Mouse (Mus musculus) left cerebral cortex, postnatal 36 days (tissue): ENCODE data around the gene Eml4. TPM values are rescaled to one million over a fixed set of nuclear protein-coding genes. Genes with fewer than 3 reads are reported as not detected.
A peak's percentile ranks its signal among the peaks of the same experiment; 100 is the strongest.

ENCODE experiments used
- DNase-seq, 2 experiments: peaks; one replicate each; pipeline ENCODE4 v3.0.0; 2021 to 2022; ENCODE audit warnings: low spot score in 2 of 2, mixed read lengths in 1 of 2
- intact Hi-C: fragments of 180-260 bp; cut with DNase I; formaldehyde crosslinking; loops from one replicate; pipeline ENCODE4 v1.15.1; 2025
- total RNA-seq, 2 experiments: library from RNA; stranded (reverse); gene quantifications; 2 replicates each; pipeline ENCODE4 v1.2.3; 2021

The Eml4 gene
- 10 to 100 TPM; 20.2 to 23.1 TPM for total RNA-seq

DNA sequence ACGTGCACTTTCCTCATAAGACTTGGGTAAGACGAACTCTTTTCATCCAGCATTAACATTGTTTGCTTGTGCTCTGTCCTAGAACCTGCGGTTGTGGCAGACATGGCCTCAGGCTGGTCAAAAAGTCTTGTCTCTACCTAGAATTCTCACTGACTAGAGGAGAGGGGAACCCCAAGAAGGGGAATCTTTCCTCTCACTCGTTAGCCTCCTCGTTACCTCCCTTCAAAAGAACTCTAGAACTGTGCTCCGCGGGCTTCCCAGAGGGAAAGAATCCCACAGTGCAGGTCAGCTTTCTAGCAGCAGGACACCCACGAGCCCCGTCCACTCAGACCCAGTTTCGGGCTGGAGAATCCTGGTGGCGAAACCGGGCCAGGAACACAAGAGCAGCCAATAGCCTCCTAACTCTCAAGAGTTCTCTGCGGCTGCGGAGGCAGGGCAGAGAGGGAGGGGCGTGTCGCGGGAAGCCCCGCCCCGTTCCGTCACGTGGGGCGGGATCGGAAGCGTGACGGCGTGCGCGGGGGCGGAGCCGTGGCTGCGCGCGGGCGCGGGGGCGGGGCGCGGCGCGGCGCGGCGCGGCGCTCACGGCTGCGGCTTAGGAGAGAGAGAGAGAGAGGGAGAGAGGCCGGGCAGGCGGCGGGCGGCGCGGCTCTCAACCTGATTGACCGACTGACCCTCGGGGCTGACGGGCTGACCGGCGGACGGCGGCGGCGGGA is at the start of gene Eml4:
Gene Eml4 (plus strand): TSS at position 553 of the 713 bp plus-strand sequence.
- intact Hi-C loops: loop anchor here (2.0 to 10.0 kb wide), 2 partner anchors 74 to 164 kb away; partner anchors contain the start of gene Cox7a2l

GRCm38 (mm10) chr17:83301433-83301832 is 49.3 kb upstream of the Eml4 start:
- no peak for DNase-seq

More for the DNA sequence above, at the start of gene Eml4:
- DNase-seq: peak; percentile 94

GRCm38 (mm10) chr17:83304089-83304822 is 46.5 kb upstream of the Eml4 start:
- intact Hi-C loops: no loop called here
- no peak for DNase-seq

More at GRCm38 (mm10) chr17:83301433-83301832, 49.3 kb upstream of the Eml4 start:
- intact Hi-C loops: no loop called here

DNA sequence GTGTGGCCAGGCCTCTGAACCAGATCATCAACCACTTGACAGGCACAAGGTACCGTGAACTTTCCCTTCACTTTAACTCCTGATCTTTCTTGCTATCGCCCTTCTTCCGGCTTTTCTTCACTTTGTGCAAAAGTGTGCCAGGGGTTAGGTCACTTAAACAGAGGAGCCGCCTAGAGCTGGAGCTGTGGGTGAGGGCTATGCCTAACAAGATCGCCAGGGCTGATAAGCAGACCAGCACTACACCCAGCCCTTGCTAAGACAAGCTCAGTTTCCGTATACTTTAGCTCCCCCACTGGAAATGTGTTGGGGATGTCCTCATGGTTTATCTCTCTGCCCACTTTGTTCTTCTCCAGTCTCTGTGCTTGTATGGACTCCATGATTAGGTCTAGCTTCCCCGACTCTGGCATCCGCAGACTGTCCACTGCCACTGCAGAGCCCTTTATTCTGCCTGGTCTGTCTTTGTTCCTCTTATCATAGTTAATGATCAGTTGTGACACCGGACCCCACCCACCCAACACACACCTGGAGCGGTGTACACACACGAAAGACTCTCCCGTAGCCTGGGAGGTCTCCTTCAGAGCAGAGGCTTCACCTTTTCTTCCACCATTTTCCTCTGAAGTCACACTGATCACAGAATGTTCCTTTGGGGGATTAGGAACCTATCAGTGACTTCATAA is 43.6 kb upstream of the Eml4 start:
- DNase-seq: no peak
- intact Hi-C loops: no loop called here

GRCm38 (mm10) chr17:83307641-83308296 is 43.0 kb upstream of the Eml4 start:
- intact Hi-C loops: no loop called here

GRCm38 (mm10) chr17:83308451-83308850 is 42.3 kb upstream of the Eml4 start:
- no peak for DNase-seq

More at GRCm38 (mm10) chr17:83307641-83308296, 43.0 kb upstream of the Eml4 start:
- DNase-seq: no peak

GRCm38 (mm10) chr17:83309243-83309642 is 41.5 kb upstream of the Eml4 start:
- intact Hi-C loops: no loop called here
- DNase-seq: no peak

More at GRCm38 (mm10) chr17:83308451-83308850, 42.3 kb upstream of the Eml4 start:
- intact Hi-C loops: no loop called here

DNA sequence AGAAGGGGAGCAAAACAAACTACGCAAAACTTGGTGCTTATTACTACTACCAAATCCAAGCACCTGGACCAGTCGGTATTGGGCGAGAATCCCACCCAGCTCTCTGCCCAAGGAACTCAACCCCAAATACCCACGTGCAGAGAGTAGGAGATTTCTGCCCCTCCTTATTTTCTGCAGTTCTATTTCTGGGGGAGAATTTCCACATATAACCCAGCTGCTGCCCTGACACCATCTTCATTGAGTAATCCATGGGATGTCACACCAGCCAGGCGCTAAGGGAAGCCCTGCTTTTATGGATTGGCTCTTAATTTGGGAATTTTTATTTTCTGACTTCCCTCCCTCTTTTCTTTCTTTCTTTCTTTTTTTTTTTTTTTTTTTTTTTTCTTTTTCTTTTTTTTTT is 38.9 kb upstream of the Eml4 start:
- DNase-seq: no peak
- intact Hi-C loops: no loop called here

GRCm38 (mm10) chr17:83312244-83312918 is 38.4 kb upstream of the Eml4 start:
- peak; percentile 22 to 38 for DNase-seq
- intact Hi-C loops: no loop called here

DNA sequence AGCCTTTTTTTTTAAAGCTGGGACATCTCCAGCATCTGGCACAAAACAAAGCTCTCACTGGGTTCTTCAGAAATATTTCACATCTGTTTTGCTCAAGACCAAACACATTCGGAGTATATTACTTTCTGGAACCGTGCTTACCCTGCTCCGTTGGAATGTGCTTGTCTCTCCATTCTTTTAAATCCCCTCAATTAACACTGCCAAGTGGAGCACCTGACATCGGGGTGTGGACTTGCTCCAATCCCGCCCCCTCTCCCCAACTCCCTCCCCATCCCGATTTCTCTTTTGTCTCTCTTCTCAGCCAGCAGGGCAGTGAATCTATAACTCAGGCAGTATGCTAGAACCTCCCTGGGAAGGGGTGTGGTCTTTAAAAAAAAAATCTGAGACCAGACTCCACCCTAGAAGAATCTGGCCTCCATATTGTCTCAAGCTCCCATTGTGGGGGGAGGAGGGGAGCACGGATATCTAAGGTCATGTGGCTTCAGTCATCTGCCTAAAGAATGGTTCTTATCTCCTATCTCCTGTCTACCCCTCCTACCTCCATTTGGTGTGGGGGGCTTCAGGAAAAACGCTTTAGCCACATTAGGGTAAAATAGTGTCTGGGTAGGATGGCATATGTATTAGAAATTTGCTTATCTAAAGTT is 37.6 kb upstream of the Eml4 start:
- no peak for DNase-seq
- intact Hi-C loops: no loop called here

GRCm38 (mm10) chr17:83315476-83315875 is 35.3 kb upstream of the Eml4 start:
- no peak for DNase-seq
- intact Hi-C loops: no loop called here

GRCm38 (mm10) chr17:83322621-83323335 is 28.0 kb upstream of the Eml4 start:
- intact Hi-C loops: no loop called here
- peak; percentile 35 to 42 for DNase-seq

DNA sequence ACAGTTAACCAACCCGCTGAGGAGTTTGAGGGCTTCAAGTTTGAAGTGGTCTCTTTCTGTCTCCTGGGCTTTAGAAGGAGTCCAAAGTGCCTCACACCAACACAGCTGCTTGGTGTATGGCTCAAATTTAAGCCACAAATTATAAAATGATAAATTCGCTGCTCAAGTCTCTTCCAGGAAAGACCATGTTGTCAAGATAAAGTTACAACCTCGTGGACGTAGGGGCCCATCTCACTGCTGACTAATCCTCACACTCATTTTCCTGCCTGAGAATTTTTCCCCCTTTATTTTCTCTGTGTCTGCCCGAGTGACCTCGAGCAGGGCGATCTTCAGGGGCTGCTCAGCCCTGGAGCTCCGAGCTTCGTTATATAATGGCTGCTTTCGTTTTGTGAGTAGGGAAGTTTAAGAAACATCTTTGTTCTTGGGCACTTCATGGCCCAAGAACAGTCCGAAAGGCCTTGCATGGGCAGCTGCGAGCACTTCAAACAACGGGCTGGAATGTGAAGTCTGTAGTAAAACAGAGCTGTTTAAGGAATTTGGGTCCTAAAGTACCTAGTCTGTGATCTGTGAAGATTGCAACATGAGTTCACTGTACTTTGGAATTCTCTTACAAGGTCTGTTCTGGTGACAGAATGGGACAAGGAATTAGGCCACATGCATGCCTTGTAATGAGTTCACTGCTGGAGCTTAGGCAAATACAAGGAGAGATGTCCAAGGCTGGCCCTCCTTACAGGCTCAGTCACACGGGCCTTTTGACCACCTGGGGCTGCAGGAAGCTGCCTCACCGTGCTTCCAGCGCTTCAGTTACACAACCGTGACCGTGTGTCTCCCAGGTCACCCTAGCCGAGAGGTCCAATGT is 27.1 kb upstream of the Eml4 start:
- intact Hi-C loops: no loop called here
- DNase-seq: no peak

- intact Hi-C loops: no loop called here
- DNase-seq: no peak
Measured at GRCm38 (mm10) chr17:83324269-83324616, 26.5 kb upstream of the Eml4 start.

DNA sequence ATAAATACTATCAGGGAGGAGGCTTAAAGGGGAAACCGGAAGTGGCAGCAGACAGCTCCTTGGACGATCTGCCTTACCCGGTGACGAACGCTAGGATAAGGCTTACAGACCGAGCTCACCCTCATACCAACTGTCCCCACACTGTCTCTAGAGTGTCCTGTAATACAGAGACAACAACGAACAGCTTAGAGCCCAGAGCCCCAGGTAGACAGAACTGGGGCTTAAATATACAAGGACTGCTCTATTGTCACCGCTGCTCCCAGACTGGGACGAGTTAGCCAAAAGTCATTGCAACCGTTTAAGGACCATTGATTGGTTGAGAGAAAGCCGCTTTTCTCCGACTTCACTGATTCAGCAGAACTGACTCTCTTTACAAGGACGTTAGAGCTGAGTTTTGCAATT is 15.5 kb upstream of the Eml4 start:
- DNase-seq: no peak
- intact Hi-C loops: no loop called here

GRCm38 (mm10) chr17:83337051-83337898 is 13.5 kb upstream of the Eml4 start:
- intact Hi-C loops: no loop called here
- DNase-seq: no peak
